Mouse (Mus musculus) embryonic facial prominence, embryonic 14.5 days (tissue): ENCODE results near the gene Eif2s1. TPM values are rescaled to one million over a fixed set of nuclear protein-coding genes. Genes with fewer than 3 reads are reported as not detected.

ENCODE experiments used
- ATAC-seq: fragments of 200-750 bp; cut with Nextera tagmentation; 2 replicates; pipeline ENCODE4 v1.8.0; 2017; ENCODE audit warnings: low read depth, moderate number of reproducible peaks, moderate TSS enrichment
- DNase-seq: peaks from one replicate; pipeline ENCODE4 v3.0.0-alpha.2; 2015; ENCODE audit warnings: low spot score
- H3K27ac ChIP-seq: fragments of 300-500 bp; sonication (generic); replicated peaks from 2 replicates; pipeline ENCODE4 v1.5.1; 2014; ENCODE audit warnings: low read depth, mild to moderate bottlenecking, low read length, moderate library complexity
- H3K27me3 ChIP-seq: fragments of 300-500 bp; sonication (generic); replicated peaks from 2 replicates; pipeline ENCODE4 v1.6.1; 2014; ENCODE audit warnings: low read length; ENCODE audit not compliant: control insufficient read depth, insufficient read depth
- H3K36me3 ChIP-seq: fragments of 300-500 bp; sonication (generic); 2 replicates; pipeline ENCODE4 v1.6.1; 2014; ENCODE audit warnings: low read length, mixed read lengths; ENCODE audit not compliant: control insufficient read depth, insufficient read depth
- H3K4me1 ChIP-seq: fragments of 300-500 bp; sonication (generic); 2 replicates; pipeline ENCODE4 v1.6.1; 2014; ENCODE audit warnings: antibody characterized with exemption, low read length; ENCODE audit not compliant: control insufficient read depth, insufficient read depth
- H3K4me2 ChIP-seq: fragments of 300-500 bp; sonication (generic); 2 replicates; pipeline ENCODE4 v1.6.1; 2014; ENCODE audit warnings: low read depth, mild to moderate bottlenecking, low read length, moderate library complexity, mixed read lengths
- H3K4me3 ChIP-seq: fragments of 300-500 bp; sonication (generic); 2 replicates; pipeline ENCODE4 v1.5.1; 2014; ENCODE audit warnings: low read depth, mild to moderate bottlenecking, low read length
- H3K9ac ChIP-seq: fragments of 300-500 bp; sonication (generic); 2 replicates; pipeline ENCODE4 v1.6.1; 2014; ENCODE audit warnings: low read depth, mild to moderate bottlenecking, low read length, moderate library complexity, mixed read lengths
- H3K9me3 ChIP-seq: fragments of 300-500 bp; sonication (generic); 2 replicates; pipeline ENCODE4 v1.6.1; 2016; ENCODE audit warnings: low read length; ENCODE audit not compliant: control insufficient read depth
- WGBS: fragments of 180-500 bp; shearing (Covaris S2); extraction: QIAGEN DNeasy Blood & Tissue Kit; methylation state at CpG from one replicate; pipeline ENCODE4 v1.1.7; 2014; 5-methylcytosine and 5-hydroxymethylcytosine counted together
- polyA plus RNA-seq: library from polyadenylated mRNA; unstranded; fragments of >200 nt; fragmentation: Nextera tagmentation; extraction: Ambion mirVana; gene quantifications from 2 replicates; pipeline ENCODE4 v1.2.1, GENCODE M21; 2014

Eif2s1 gene
- polyA plus RNA-seq, 1 experiment from 2014 or later, result 184 TPM

DNA sequence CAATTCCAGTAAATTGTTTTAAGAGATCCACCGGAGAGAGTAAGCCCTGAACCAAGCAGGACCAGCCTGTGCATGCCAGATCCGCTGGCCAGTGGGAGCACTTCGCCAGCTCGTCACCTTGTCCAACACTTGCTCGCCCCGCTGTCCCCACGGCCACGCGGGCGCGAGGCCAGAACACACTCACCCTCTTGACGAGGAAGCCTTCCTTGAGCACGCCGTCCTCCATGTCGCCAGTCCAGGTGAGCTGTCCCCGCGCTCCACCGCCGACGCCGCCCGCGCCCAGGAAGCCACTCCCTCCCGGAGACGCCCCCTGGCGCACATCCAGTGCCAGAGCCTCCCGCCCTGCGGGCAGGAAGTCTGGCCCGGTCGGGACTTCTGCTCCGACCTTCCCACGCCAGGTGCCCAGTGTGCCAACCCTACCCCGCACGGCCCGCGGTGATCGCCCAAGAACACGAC, 45.1 kb downstream of the Eif2s1 start, which contains the start of gene Plek2:
Plek2 (minus strand) TSS at position 258 of the 456 bp plus-strand sequence.
- H3K27ac ChIP-seq, result no peak within 1 kb of the TSS
- H3K36me3 ChIP-seq, result no peaks in the 10 kb centered on the region
- peak; percentile 30; the same call in 1 of the 2 replicates for ATAC-seq
- H3K9ac ChIP-seq, result peak within 1 kb of the TSS; percentile 58
- H3K4me3 ChIP-seq, result peak within 1 kb of the TSS; percentile 47
- H3K4me1 ChIP-seq, result peaks cover 7% of the 10 kb centered on the region; the same call in 1 of the 2 replicates
- peaks cover 36% of the 10 kb centered on the region for H3K27me3 ChIP-seq
- peaks cover 5% of the 10 kb centered on the region; the same call in 1 of the 2 replicates for H3K9me3 ChIP-seq
- whole genome bisulfite sequencing, result 4% methylated on average over 25 of the region's 38 CpGs
- H3K4me2 ChIP-seq, result peak within 1 kb of the TSS; percentile 92
- DNase-seq, result peak; percentile 57

- H3K27ac ChIP-seq, result no peak overlapping the region
- WGBS, result 73% methylated on average over 6 of the region's 6 CpGs
- H3K4me1 ChIP-seq, result peaks cover 7% of the 10 kb centered on the region; the same call in 1 of the 2 replicates
- no peak for ATAC-seq
- H3K9ac ChIP-seq, result no peak overlapping the region
- H3K4me2 ChIP-seq, result no peak overlapping the region
- peaks cover 45% of the 10 kb centered on the region for H3K27me3 ChIP-seq
- peaks cover 5% of the 10 kb centered on the region; the same call in 1 of the 2 replicates for H3K9me3 ChIP-seq
- no peak overlapping the region for H3K4me3 ChIP-seq
- H3K36me3 ChIP-seq, result no peaks in the 10 kb centered on the region
- no peak for DNase-seq
These were observed 46.5 kb downstream of the Eif2s1 start for GRCm38 (mm10) chr12:78908081-78908605.

DNA sequence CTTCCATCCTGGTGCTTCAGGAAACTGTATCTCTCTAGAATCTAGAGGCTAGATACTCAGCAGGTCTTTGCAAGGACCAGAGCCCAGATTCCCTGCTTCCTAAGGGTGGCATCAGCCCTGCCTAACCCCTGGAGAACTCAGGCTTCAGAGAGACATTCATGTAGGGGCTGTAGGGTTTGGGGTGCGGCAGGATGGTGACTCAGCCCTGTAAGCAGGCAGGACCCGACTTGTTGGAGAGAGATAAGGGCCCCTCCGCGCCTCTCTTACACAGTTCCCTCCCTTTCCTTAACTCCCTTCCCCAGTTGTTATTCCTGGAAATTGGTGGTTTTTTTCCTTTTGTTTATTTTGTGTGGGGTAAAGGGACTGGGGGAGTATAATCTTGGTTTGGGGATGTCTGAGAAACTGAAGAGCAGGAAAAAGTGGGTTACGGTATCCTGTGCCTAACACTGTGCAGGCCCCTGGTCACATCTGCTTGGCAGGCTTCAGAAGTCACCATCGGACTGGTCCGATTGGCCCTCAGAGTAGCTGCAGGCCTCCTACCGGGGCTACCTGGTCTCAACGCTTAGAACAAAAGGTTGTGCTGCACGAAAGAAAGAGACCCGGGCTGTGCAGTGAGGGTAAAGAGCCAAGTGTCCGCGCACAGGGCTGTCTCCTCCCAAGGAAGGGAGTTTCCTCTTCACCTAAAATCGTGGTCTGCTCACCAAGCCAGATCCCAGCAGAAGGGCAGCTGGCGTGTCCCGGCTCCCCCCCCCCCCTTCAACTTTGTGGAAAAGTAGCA, 49.3 kb downstream of the Eif2s1 start:
- Histone ChIP-seq H3K9ac (peak overlapping the region; percentile 38; the same call in 1 of the 2 replicates), H3K4me1 (peaks cover 7% of the 10 kb centered on the region; the same call in 1 of the 2 replicates), H3K36me3 (no peaks in the 10 kb centered on the region), H3K4me3 (peak overlapping the region; percentile 35), H3K9me3 (peaks cover 5% of the 10 kb centered on the region; the same call in 1 of the 2 replicates), H3K4me2 (peak overlapping the region; percentile 60), H3K27ac (no peak overlapping the region), H3K27me3 (peaks cover 45% of the 10 kb centered on the region)
- no peak for ATAC-seq
- DNase-seq, result no peak
- 9% methylated on average over 16 of the region's 16 CpGs for WGBS

DNA sequence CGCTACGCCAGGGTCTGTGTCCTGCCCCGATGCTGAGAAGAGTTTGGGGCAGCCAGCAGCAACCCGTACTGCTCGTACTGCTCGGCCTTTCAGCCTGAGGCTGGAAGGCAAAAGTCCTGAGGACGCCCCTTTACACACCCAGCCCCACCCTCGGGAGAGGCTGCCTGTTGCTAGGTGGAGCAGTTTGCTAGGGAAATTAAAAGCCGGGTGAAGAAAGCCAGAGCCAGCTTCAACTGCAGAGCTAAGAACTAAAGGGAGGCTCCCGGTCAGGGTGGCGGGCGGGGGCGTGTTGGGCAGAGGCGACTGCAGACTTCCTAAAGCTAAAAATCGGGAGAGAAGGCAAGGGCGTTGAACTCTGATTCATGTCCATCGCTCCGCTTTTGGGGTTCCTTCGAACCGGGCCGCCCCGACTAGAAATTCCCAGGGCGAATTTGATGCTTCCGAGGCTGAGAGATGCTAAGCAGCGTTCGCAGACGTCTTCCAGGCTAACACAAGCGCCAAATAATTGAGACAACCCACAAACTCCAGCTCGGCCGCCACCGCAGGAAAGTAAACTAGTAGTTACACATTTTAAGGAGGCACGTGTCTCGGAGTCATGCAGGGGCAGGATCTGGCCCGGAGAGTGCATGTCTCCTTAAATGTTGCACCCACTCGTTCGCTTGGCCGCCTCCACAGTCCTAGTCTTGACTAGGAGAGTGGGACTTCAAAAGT, 50.2 kb downstream of the Eif2s1 start:
- ATAC-seq (peak; percentile 67; the same call in 1 of the 2 replicates), DNase-seq (peak; percentile 74)
- Histone ChIP-seq H3K4me1 (peaks cover 2% of the 10 kb centered on the region; the same call in 1 of the 2 replicates), H3K36me3 (no peaks in the 10 kb centered on the region), H3K9ac (peak overlapping the region; percentile 32), H3K27me3 (peaks cover 44% of the 10 kb centered on the region), H3K4me3 (peak overlapping the region; percentile 35), H3K27ac (no peak overlapping the region), H3K4me2 (peak overlapping the region; percentile 60), H3K9me3 (peaks cover 5% of the 10 kb centered on the region; the same call in 1 of the 2 replicates)
- WGBS, result 1% methylated on average over 36 of the region's 37 CpGs

DNA sequence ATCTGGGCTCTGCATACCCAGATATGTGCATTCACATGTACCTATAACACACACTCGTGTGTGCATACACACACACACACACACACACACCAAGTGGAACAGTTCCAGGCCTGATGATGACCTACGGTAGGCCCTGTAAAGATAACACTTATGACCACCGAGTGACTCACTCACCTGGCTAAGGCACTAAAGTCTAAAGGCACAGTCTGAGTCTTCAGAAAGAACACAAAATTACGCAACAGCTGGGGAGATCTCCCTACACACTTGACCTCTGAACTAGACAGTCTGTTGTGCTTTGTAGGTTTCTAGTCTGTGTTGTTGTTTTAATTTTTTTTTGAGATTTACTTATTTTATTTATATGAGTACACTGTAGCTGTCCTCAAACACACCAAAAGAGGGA, 52.8 kb downstream of the Eif2s1 start:
- Histone ChIP-seq H3K27ac (no peak overlapping the region), H3K4me2 (no peak overlapping the region), H3K9me3 (no peaks in the 10 kb centered on the region), H3K36me3 (no peaks in the 10 kb centered on the region), H3K9ac (no peak overlapping the region), H3K4me3 (no peak overlapping the region), H3K27me3 (peaks cover 22% of the 10 kb centered on the region), H3K4me1 (no peaks in the 10 kb centered on the region)
- no peak for DNase-seq
- ATAC-seq, result no peak
- 81% methylated on average over 4 of the region's 4 CpGs for WGBS

- DNase-seq, result no peak
- Histone ChIP-seq H3K36me3 (no peaks in the 10 kb centered on the region), H3K4me3 (no peak overlapping the region), H3K27ac (no peak overlapping the region), H3K9ac (no peak overlapping the region), H3K27me3 (peaks cover 15% of the 10 kb centered on the region), H3K4me2 (no peak overlapping the region), H3K4me1 (no peaks in the 10 kb centered on the region), H3K9me3 (no peaks in the 10 kb centered on the region)
- ATAC-seq, result no peak
- 78% methylated on average over 3 of the region's 3 CpGs for WGBS
These were observed 53.9 kb downstream of the Eif2s1 start for GRCm38 (mm10) chr12:78915561-78915960.

- no peaks in the 10 kb centered on the region for H3K9me3 ChIP-seq
- ATAC-seq (no peak), DNase-seq (no peak)
- no peak overlapping the region for H3K4me3 ChIP-seq
- no peak overlapping the region for H3K27ac ChIP-seq
- WGBS, result 73% methylated on average over 3 of the region's 3 CpGs
- H3K27me3 ChIP-seq, result peaks cover 9% of the 10 kb centered on the region
- no peaks in the 10 kb centered on the region for H3K36me3 ChIP-seq
- no peak overlapping the region for H3K4me2 ChIP-seq
- no peak overlapping the region for H3K9ac ChIP-seq
- H3K4me1 ChIP-seq, result no peaks in the 10 kb centered on the region
These were observed 54.7 kb downstream of the Eif2s1 start for GRCm38 (mm10) chr12:78916278-78916677.

- Histone ChIP-seq H3K4me1 (no peaks in the 10 kb centered on the region), H3K36me3 (no peaks in the 10 kb centered on the region), H3K4me3 (no peak overlapping the region), H3K9ac (no peak overlapping the region), H3K9me3 (no peaks in the 10 kb centered on the region), H3K4me2 (peak overlapping the region; percentile 42), H3K27ac (no peak overlapping the region), H3K27me3 (no peaks in the 10 kb centered on the region)
- ATAC-seq (peak; percentile 54), DNase-seq (peak; percentile 91)
- whole genome bisulfite sequencing, result 10% methylated on average over 10 of the region's 11 CpGs
These were observed 56.8 kb downstream of the Eif2s1 start for GRCm38 (mm10) chr12:78918227-78919078.
